Mouse (Mus musculus) embryonic fibroblast, embryonic 13.5 days (primary cell): Measurements from ENCODE around the gene F11.

ENCODE experiments used
- CTCF ChIP-seq: IDR thresholded peaks from 2 replicates; pipeline ENCODE4 v1.5.1; 2011; ENCODE audit warnings: mild to moderate bottlenecking, control low read depth, low read length, moderate library complexity, borderline replicate concordance; ENCODE audit not compliant: insufficient read depth
- POLR2A ChIP-seq: IDR thresholded peaks from 2 replicates; pipeline ENCODE4 v1.6.1; 2011; ENCODE audit warnings: low read depth, mild to moderate bottlenecking, control low read depth, low read length, moderate library complexity

DNA sequence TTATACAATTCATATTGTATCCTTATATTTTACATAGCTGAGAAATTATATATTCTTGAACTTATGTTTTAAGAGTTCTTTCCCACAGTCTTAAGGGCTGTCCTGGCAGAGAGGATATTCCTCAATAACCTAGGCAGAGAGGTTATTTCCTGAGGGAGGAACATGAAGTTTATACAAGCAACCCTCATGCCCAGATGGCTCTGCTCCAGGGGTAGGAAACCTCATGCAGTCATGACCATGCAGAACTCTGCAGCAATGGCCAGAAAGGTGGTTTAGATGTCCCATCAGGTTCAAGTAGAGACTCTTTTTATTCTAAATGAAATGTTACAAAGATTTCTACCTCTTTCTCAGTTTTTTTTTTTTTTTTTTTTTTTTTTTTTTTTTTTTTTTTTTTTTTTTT lies 7.2 kb upstream of the F11 start:
- TF ChIP-seq CTCF (no peak), POLR2A (no peak)
